Mouse (Mus musculus): ENCODE data around the gene Vps33a. TPM values are rescaled to one million over a fixed set of nuclear protein-coding genes. Genes with fewer than 3 reads are reported as not detected.

The Vps33a gene
- polyA plus RNA-seq (2014; fragmentation: Nextera tagmentation; extraction: Ambion mirVana) = 49.8 and 50.4 TPM in 2 replicates

DNA sequence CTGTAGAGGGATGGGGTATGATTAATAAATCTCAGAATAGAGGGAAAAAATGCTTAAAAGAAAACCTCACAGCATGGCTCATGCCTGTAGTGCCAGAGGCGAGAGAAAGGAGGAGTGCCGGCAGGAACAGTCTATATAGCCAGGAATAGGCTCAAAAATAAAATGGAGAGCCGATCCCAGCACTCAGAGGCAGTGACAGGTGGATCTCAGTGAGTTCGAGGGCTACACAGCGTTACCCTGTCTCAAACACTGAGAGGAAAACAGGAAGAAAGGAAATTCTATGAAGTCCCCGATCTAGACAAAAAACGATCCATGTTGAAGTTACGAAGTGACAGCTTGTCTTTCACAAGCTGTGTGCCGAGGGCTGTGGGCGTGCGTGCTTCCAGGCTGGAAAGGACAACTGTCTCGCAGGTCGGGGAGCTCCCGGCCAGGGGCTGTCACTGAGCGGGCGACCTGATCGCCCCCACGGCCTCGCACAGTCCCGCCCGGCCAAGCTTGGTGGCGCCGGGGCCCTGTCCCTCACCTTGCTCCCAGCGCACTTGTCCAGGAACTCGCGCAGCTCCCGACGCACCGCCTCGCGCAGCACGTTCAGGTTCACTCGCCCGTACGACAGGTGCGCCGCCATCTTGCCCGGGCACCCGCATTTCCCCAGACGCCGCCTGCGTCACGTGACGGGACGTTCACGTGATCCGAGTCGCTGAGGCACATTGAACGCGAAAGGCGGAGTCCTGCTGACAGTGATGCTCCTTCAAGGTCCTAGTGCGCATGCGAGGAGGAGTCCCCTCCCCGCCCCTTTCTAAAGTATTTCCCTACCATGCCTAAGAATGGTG is at the start of gene Vps33a:
Gene Vps33a, minus strand, starts transcription at position 682 of the 830 bp plus-strand sequence.
- H3K27ac ChIP-seq = peak within 1 kb of the TSS; percentile 79
- H3K27me3 ChIP-seq (ENCODE audit: control insufficient read depth, insufficient read depth, low read length) = no peaks in the 10 kb centered on the region
- WGBS = under 1% methylated on average over 52 of the region's 54 CpGs
- H3K36me3 ChIP-seq (replicated peaks; ENCODE audit: control insufficient read depth, insufficient read depth) = peaks cover 34% of the 10 kb centered on the region
- peak within 1 kb of the TSS; percentile 81 for H3K9ac ChIP-seq
- H3K9me3 ChIP-seq (ENCODE audit: control insufficient read depth, low read length) = no peaks in the 10 kb centered on the region
- peak within 1 kb of the TSS; percentile 87 for H3K4me2 ChIP-seq (replicated peaks)
- DNase-seq (ENCODE audit: low spot score) (peak; percentile 100), ATAC-seq (ENCODE audit: low FRiP score) (peak; percentile 94)
- H3K4me3 ChIP-seq (replicated peaks; ENCODE audit: low read length) = peak within 1 kb of the TSS; percentile 78
- H3K4me1 ChIP-seq (replicated peaks; ENCODE audit: control insufficient read depth, insufficient read depth, low read length) = peaks cover 8% of the 10 kb centered on the region; the same call in 1 of the 2 replicates

DNA sequence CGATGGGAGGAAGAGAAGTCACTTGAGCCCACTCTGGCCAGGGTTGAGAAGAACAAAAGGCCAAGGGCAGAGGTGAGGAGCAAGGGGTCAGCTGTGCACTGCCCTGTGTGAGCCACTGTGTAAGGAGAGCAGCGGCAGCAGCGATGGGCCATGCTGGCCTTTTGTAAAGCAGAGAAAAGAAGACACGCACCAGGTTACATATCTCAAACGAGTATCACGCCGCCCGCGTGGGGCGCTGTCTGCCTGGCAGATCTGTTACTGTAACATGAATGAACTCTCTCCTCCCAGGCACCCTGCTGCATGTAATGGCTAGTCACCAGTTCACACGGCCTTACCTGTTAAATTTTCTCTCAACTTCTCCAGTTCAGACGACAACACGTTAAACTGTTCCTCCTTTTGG is 49.6 kb upstream of the Vps33a start:
- no peaks in the 10 kb centered on the region for H3K4me1 ChIP-seq (replicated peaks; ENCODE audit: control insufficient read depth, insufficient read depth, low read length)
- no peaks in the 10 kb centered on the region for H3K9me3 ChIP-seq (ENCODE audit: control insufficient read depth, low read length)
- peak; percentile 53 for DNase-seq (ENCODE audit: low spot score)
- 32% methylated on average over 13 of the region's 13 CpGs for WGBS
- H3K4me2 ChIP-seq (replicated peaks) = no peak overlapping the region
- no peak for ATAC-seq (ENCODE audit: low FRiP score)
- H3K9ac ChIP-seq = no peak overlapping the region
- H3K27ac ChIP-seq = no peak overlapping the region
- no peaks in the 10 kb centered on the region for H3K27me3 ChIP-seq (ENCODE audit: control insufficient read depth, insufficient read depth, low read length)
- H3K4me3 ChIP-seq (replicated peaks; ENCODE audit: low read length) = no peak overlapping the region
- H3K36me3 ChIP-seq (replicated peaks; ENCODE audit: control insufficient read depth, insufficient read depth) = peaks cover 76% of the 10 kb centered on the region

DNA sequence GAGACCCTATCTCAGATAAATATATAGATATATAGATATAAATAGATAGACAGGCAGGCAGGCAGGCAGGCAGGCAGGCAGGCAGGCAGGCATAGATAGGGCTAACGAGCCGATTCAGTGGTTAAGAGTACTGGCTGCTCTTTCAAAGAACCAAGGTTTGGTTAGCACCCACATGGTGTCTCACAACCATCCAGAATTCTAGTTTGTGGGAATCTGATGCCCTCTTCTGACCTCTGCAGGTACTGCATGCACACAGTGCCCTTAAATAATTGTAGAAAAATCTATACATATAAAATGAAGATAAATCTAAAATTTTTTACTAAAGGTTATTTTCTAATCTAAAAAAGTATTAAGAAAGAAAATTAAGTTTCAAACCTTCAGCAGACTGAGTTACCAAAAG is 45.7 kb upstream of the Vps33a start:
- ATAC-seq (ENCODE audit: low FRiP score) (no peak), DNase-seq (ENCODE audit: low spot score) (peak; percentile 46)
- H3K9me3 ChIP-seq (ENCODE audit: control insufficient read depth, low read length) = no peaks in the 10 kb centered on the region
- no peak overlapping the region for H3K9ac ChIP-seq
- no peak overlapping the region for H3K4me3 ChIP-seq (replicated peaks; ENCODE audit: low read length)
- H3K4me1 ChIP-seq (replicated peaks; ENCODE audit: control insufficient read depth, insufficient read depth, low read length) = no peaks in the 10 kb centered on the region
- H3K27ac ChIP-seq = no peak overlapping the region
- H3K4me2 ChIP-seq (replicated peaks) = no peak overlapping the region
- H3K36me3 ChIP-seq (replicated peaks; ENCODE audit: control insufficient read depth, insufficient read depth) = peaks cover 92% of the 10 kb centered on the region
- H3K27me3 ChIP-seq (ENCODE audit: control insufficient read depth, insufficient read depth, low read length) = no peaks in the 10 kb centered on the region
- 81% methylated on average over 2 of the region's 2 CpGs for WGBS

DNA sequence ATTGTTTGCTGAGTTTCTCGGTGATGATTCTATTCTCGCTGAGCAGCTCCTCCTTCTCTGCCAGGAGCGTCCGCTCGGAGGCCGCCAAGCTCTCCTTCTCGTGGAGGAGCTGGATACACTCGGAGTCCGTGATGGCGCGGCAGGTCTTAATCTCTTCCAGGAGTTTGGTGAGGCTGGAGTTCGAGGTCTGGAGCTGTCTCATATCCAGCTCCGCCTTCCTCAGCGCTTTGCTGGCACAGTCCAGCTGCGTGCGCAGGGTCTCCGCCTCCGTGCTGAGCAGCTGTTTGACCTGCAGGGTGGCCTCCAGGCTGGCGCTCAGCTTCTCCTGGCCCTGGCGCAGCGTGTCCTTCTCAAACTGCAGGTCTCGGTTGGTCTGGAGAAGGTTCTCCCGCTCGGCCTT is 41.4 kb upstream of the Vps33a start:
- no peak for ATAC-seq (ENCODE audit: low FRiP score)
- WGBS = 95% methylated on average over 24 of the region's 24 CpGs
- peaks cover 93% of the 10 kb centered on the region for H3K36me3 ChIP-seq (replicated peaks; ENCODE audit: control insufficient read depth, insufficient read depth)

DNA sequence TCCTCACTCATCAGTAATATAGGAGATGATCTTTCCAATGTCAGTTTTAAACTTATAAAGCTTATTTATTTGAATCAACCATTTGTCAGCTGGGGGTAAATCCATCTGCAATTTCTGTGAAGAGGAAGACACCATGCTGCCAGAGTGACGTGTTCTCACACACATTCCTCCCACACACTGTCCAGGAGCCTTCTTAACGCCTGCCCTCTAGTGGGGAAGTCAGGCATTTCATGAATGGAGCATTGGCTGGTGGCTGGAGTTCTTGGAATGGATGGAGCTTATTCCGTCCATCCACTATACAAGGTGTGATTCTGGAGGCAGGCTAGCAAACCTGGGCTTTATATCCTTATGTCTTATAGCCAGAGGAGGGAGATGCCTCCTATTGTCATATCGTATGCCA is 37.0 kb upstream of the Vps33a start:
- peak; percentile 88 for DNase-seq (ENCODE audit: low spot score)
- Histone ChIP-seq H3K36me3 (replicated peaks; ENCODE audit: control insufficient read depth, insufficient read depth) (peaks cover 95% of the 10 kb centered on the region), H3K4me1 (replicated peaks; ENCODE audit: control insufficient read depth, insufficient read depth, low read length) (no peaks in the 10 kb centered on the region), H3K4me3 (replicated peaks; ENCODE audit: low read length) (no peak overlapping the region), H3K9me3 (ENCODE audit: control insufficient read depth, low read length) (no peaks in the 10 kb centered on the region), H3K27me3 (ENCODE audit: control insufficient read depth, insufficient read depth, low read length) (no peaks in the 10 kb centered on the region), H3K4me2 (replicated peaks) (no peak overlapping the region), H3K27ac (no peak overlapping the region), H3K9ac (no peak overlapping the region)
- 33% methylated on average over 4 of the region's 4 CpGs for WGBS
- ATAC-seq (ENCODE audit: low FRiP score) = no peak

More for the DNA sequence above, 41.4 kb upstream of the Vps33a start:
- H3K27me3 ChIP-seq (ENCODE audit: control insufficient read depth, insufficient read depth, low read length) = no peaks in the 10 kb centered on the region
- no peak overlapping the region for H3K4me2 ChIP-seq (replicated peaks)
- H3K27ac ChIP-seq = no peak overlapping the region
- H3K9ac ChIP-seq = no peak overlapping the region
- H3K4me1 ChIP-seq (replicated peaks; ENCODE audit: control insufficient read depth, insufficient read depth, low read length) = no peaks in the 10 kb centered on the region
- H3K4me3 ChIP-seq (replicated peaks; ENCODE audit: low read length) = no peak overlapping the region
- no peaks in the 10 kb centered on the region for H3K9me3 ChIP-seq (ENCODE audit: control insufficient read depth, low read length)
- no peak for DNase-seq (ENCODE audit: low spot score)

DNA sequence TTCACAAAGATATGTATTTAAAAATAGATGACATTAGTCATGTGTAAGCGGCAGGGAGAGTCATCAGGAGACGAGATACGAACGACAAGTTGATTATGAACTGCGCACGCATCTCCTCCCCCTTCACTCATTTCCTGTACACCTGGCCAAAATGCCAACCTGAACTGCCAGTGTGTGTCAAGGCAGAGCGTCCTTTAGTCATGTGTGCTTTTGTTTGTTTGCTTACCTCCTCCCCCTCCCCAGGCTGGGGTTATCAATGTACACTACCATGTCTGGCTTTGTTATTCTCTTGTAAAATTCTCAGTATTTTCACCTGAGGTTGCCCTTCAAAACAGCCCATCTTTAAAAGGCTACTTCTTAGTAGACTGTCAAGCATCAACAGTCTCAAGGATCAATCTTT is 36.6 kb upstream of the Vps33a start:
- no peaks in the 10 kb centered on the region for H3K27me3 ChIP-seq (ENCODE audit: control insufficient read depth, insufficient read depth, low read length)
- no peak overlapping the region for H3K27ac ChIP-seq
- DNase-seq (ENCODE audit: low spot score) = no peak
- H3K36me3 ChIP-seq (replicated peaks; ENCODE audit: control insufficient read depth, insufficient read depth) = peaks cover 95% of the 10 kb centered on the region
- 90% methylated on average over 7 of the region's 7 CpGs for WGBS
- H3K9me3 ChIP-seq (ENCODE audit: control insufficient read depth, low read length) = no peaks in the 10 kb centered on the region
- ATAC-seq (ENCODE audit: low FRiP score) = no peak
- no peak overlapping the region for H3K4me2 ChIP-seq (replicated peaks)
- no peaks in the 10 kb centered on the region for H3K4me1 ChIP-seq (replicated peaks; ENCODE audit: control insufficient read depth, insufficient read depth, low read length)
- H3K9ac ChIP-seq = no peak overlapping the region
- no peak overlapping the region for H3K4me3 ChIP-seq (replicated peaks; ENCODE audit: low read length)

DNA sequence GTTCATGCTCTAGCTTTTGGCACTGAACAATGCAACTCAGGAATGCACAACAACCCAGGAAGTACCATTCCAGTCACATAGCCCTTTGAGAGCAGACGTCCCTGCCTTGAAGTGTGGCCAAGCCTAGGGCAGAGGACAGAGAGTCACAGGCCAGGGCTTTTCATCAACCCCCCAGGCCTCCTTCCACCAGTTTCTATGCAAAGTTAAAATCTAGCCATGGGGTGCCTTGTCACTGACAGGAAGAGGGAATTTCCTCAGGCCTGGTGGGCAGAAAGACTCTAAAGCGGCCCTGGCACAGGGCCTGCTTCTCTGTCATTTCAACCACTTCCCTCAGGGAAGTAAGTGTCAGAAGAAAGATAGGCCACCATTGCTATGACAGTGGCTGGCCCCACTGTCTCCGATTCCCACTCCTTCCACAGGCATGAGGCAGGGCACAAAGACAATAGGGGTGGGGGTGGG is 34.4 kb upstream of the Vps33a start:
- Histone ChIP-seq H3K4me2 (replicated peaks) (no peak overlapping the region), H3K36me3 (replicated peaks; ENCODE audit: control insufficient read depth, insufficient read depth) (peaks cover 93% of the 10 kb centered on the region), H3K27me3 (ENCODE audit: control insufficient read depth, insufficient read depth, low read length) (no peaks in the 10 kb centered on the region), H3K4me3 (replicated peaks; ENCODE audit: low read length) (no peak overlapping the region), H3K9ac (no peak overlapping the region), H3K27ac (0 out of 2 replicates have a peak overlapping the region, but pooled peaks have one; percentile 4), H3K4me1 (replicated peaks; ENCODE audit: control insufficient read depth, insufficient read depth, low read length) (no peaks in the 10 kb centered on the region; the same call in 1 of the 2 replicates), H3K9me3 (ENCODE audit: control insufficient read depth, low read length) (no peaks in the 10 kb centered on the region)
- no peak for DNase-seq (ENCODE audit: low spot score)
- no peak for ATAC-seq (ENCODE audit: low FRiP score)
- WGBS = 71% methylated on average over 3 of the region's 3 CpGs

DNA sequence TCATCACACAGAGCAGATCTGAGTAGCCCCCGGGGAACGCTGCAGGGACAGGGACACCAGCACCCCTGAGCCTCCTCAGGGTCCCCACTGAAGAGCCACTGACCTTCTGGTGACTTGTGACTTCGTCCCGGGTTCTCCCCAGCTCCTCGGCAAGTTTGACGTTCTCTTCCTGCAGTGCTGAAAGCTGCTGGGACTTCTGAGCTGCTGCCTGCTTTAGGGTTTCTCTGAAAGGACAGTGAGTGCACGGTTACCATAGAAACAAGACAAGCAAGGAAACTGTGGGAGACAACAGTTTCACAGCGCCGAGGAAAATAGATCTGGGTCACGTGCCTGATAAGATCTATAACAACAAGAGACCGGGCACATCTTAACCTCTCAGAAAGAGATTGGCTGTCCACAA is 30.7 kb upstream of the Vps33a start:
- WGBS = 38% methylated on average over 11 of the region's 11 CpGs
- no peaks in the 10 kb centered on the region for H3K9me3 ChIP-seq (ENCODE audit: control insufficient read depth, low read length)
- ATAC-seq (ENCODE audit: low FRiP score) (no peak), DNase-seq (ENCODE audit: low spot score) (peak; percentile 42)
- H3K36me3 ChIP-seq (replicated peaks; ENCODE audit: control insufficient read depth, insufficient read depth) = peaks cover 93% of the 10 kb centered on the region
- no peaks in the 10 kb centered on the region; the same call in 1 of the 2 replicates for H3K4me1 ChIP-seq (replicated peaks; ENCODE audit: control insufficient read depth, insufficient read depth, low read length)
- peak overlapping the region; percentile 26; the same call in 1 of the 2 replicates for H3K27ac ChIP-seq
- H3K4me2 ChIP-seq (replicated peaks) = no peak overlapping the region
- no peak overlapping the region for H3K9ac ChIP-seq
- no peaks in the 10 kb centered on the region for H3K27me3 ChIP-seq (ENCODE audit: control insufficient read depth, insufficient read depth, low read length)
- no peak overlapping the region for H3K4me3 ChIP-seq (replicated peaks; ENCODE audit: low read length)

DNA sequence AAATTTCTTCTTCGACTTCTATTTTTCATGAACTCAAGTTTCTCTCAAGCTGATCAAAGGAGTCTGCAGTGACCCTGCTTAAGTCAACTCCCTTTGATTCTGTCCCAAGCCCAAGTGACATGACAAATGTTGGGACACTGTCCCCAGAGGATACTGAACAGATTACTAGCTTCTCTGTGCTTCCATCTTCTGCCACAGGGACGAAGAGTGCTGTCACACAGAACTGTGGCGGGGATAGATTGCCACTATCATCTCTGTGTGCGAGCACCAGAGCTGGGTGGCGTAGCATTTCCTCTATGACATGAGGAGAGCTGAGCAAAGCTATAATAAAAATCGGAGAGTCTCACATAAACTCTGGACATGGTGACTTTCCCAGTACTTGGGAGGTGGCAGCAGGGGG is 29.3 kb upstream of the Vps33a start:
- no peaks in the 10 kb centered on the region for H3K9me3 ChIP-seq (ENCODE audit: control insufficient read depth, low read length)
- no peak overlapping the region for H3K4me3 ChIP-seq (replicated peaks; ENCODE audit: low read length)
- DNase-seq (ENCODE audit: low spot score) (no peak), ATAC-seq (ENCODE audit: low FRiP score) (no peak)
- H3K36me3 ChIP-seq (replicated peaks; ENCODE audit: control insufficient read depth, insufficient read depth) = peaks cover 89% of the 10 kb centered on the region
- H3K27ac ChIP-seq = no peak overlapping the region
- H3K9ac ChIP-seq = no peak overlapping the region
- H3K4me1 ChIP-seq (replicated peaks; ENCODE audit: control insufficient read depth, insufficient read depth, low read length) = no peaks in the 10 kb centered on the region; the same call in 1 of the 2 replicates
- 85% methylated on average over 6 of the region's 6 CpGs for WGBS
- H3K27me3 ChIP-seq (ENCODE audit: control insufficient read depth, insufficient read depth, low read length) = no peaks in the 10 kb centered on the region
- H3K4me2 ChIP-seq (replicated peaks) = no peak overlapping the region
